Mouse (Mus musculus) neural tube, embryonic 14.5 days (tissue): ENCODE data around the gene Fyb. TPM values are rescaled to one million over a fixed set of nuclear protein-coding genes. Genes with fewer than 3 reads are reported as not detected.

Experiments
- ATAC-seq: fragments of 200-750 bp; cut with Nextera tagmentation; 2 replicates; pipeline ENCODE4 v1.8.0; 2017; ENCODE audit warnings: low read depth, mild to moderate bottlenecking, moderate TSS enrichment, moderate library complexity
- H3K27ac ChIP-seq: fragments of 300-500 bp; sonication (generic); 2 replicates; pipeline ENCODE4 v1.5.1; 2014; ENCODE audit warnings: low read depth, mild to moderate bottlenecking, control low read depth, low read length, moderate library complexity, mixed read lengths
- H3K27me3 ChIP-seq: fragments of 300-500 bp; sonication (generic); 2 replicates; pipeline ENCODE4 v1.6.1; 2014; ENCODE audit warnings: low read length; ENCODE audit not compliant: control insufficient read depth, insufficient read depth
- H3K36me3 ChIP-seq: fragments of 300-500 bp; sonication (generic); 2 replicates; pipeline ENCODE4 v1.6.1; 2014; ENCODE audit warnings: low read length, mixed read lengths; ENCODE audit not compliant: control insufficient read depth, insufficient read depth
- H3K4me1 ChIP-seq: fragments of 300-500 bp; sonication (generic); 2 replicates; pipeline ENCODE4 v1.6.1; 2014; ENCODE audit warnings: low read length; ENCODE audit not compliant: control insufficient read depth, insufficient read depth
- H3K4me2 ChIP-seq: fragments of 300-500 bp; sonication (generic); 2 replicates; pipeline ENCODE4 v1.6.1; 2014; ENCODE audit warnings: mild to moderate bottlenecking, low read depth, low read length, control low read depth
- H3K4me3 ChIP-seq: fragments of 300-500 bp; sonication (generic); 2 replicates; pipeline ENCODE4 v1.5.1; 2014; ENCODE audit warnings: low read depth, low read length, control low read depth, mixed read lengths
- H3K9ac ChIP-seq: fragments of 300-500 bp; sonication (generic); replicated peaks from 2 replicates; pipeline ENCODE4 v1.6.1; 2014; ENCODE audit warnings: low read depth, mild to moderate bottlenecking, control low read depth, low read length, mixed read lengths
- H3K9me3 ChIP-seq: fragments of 300-500 bp; sonication (generic); 2 replicates; pipeline ENCODE4 v1.6.1; 2016; ENCODE audit warnings: low read length; ENCODE audit not compliant: control insufficient read depth
- WGBS: fragments of 180-500 bp; shearing (Covaris S2); extraction: QIAGEN DNeasy Blood & Tissue Kit; methylation state at CpG from one replicate; pipeline ENCODE4 v1.1.7; 2014; 5-methylcytosine and 5-hydroxymethylcytosine counted together
- polyA plus RNA-seq: library from polyadenylated mRNA; unstranded; fragments of >200 nt; fragmentation: Nextera tagmentation; extraction: Ambion mirVana; gene quantifications from 2 replicates; pipeline ENCODE4 v1.2.1, GENCODE M21; 2014

Gene Fyb
- polyA plus RNA-seq, 1 experiment from 2014 or later: 2.3 TPM

DNA sequence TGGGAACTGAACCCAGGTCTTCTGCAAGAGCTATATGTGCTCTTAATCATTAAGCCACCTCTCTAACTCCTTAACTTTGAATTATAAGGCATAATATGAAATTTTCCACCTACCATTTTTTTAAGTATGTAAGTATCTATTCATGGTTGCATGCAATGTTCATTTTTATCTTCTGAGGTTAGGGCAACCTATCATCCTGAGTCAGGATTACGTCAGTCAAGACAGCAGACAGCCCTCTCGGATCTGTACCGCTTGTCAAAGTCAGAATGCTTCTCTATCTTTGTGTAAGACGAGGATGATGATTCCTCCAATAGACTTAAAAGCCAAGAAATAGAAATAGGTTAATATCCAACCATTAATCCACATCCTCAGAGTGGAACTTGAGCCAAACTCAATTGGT is 33.6 kb downstream of the Fyb start:
- H3K27me3 ChIP-seq: no peaks in the 10 kb centered on the region
- H3K4me3 ChIP-seq: no peak overlapping the region
- no peaks in the 10 kb centered on the region for H3K36me3 ChIP-seq
- no peak overlapping the region for H3K27ac ChIP-seq
- no peaks in the 10 kb centered on the region for H3K9me3 ChIP-seq
- no peak overlapping the region for H3K4me2 ChIP-seq
- no peak overlapping the region for H3K9ac ChIP-seq
- H3K4me1 ChIP-seq: no peaks in the 10 kb centered on the region
- WGBS: 96% methylated on average over 4 of the region's 4 CpGs
- no peak for ATAC-seq

- Histone ChIP-seq H3K27ac (no peak overlapping the region), H3K4me3 (no peak overlapping the region), H3K27me3 (no peaks in the 10 kb centered on the region), H3K9me3 (no peaks in the 10 kb centered on the region), H3K9ac (no peak overlapping the region), H3K36me3 (no peaks in the 10 kb centered on the region), H3K4me1 (no peaks in the 10 kb centered on the region), H3K4me2 (no peak overlapping the region)
- 93% methylated on average over 6 of the region's 6 CpGs for WGBS
- ATAC-seq: no peak
Observed at GRCm38 (mm10) chr15:6556911-6557310, 34.3 kb downstream of the Fyb start.

DNA sequence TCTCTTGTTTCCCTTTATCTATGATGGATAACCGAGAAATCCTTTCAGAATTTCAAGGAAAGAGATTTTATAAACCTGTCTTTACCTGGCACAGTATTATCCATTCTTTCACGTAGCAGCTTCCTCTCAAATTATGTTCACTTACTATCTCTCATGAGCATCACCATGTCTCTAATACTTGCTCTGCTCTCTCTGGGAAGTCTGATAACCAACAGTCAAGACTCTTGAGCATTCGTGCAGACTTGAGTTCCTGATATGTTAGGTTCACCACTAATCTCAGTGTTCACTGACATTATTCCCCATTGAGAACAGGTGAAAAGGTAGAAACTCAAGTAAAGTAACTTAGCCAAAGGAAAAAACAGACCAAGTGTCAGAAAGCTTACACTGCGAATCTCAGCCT is 34.9 kb downstream of the Fyb start:
- no peaks in the 10 kb centered on the region for H3K27me3 ChIP-seq
- no peak overlapping the region for H3K27ac ChIP-seq
- no peak overlapping the region for H3K4me2 ChIP-seq
- H3K4me1 ChIP-seq: no peaks in the 10 kb centered on the region
- H3K4me3 ChIP-seq: no peak overlapping the region
- H3K9ac ChIP-seq: no peak overlapping the region
- no peak for ATAC-seq
- H3K9me3 ChIP-seq: no peaks in the 10 kb centered on the region
- H3K36me3 ChIP-seq: no peaks in the 10 kb centered on the region
- WGBS: 91% methylated on average over 4 of the region's 4 CpGs

DNA sequence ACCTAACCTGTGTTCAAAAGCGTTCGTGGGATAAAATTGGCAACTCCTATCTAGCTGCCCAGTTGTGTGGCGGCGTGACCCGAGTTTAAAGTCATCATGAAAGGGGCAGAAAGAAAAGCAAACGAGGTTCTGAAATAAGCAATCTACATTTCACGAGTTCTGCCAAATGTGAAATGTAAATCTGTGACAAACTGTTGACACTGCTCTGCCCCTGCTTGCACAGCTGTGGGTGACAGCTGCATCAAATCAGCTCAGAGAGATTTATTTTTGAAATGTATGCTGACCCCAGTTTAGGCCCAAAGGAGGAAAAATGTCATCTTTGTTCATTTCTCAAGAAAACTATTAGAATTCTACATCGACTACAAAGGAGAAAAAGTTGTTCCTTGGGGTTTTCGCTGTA is 36.5 kb downstream of the Fyb start:
- Histone ChIP-seq H3K27ac (no peak overlapping the region), H3K9ac (no peak overlapping the region), H3K4me1 (no peaks in the 10 kb centered on the region), H3K36me3 (no peaks in the 10 kb centered on the region), H3K4me3 (no peak overlapping the region), H3K4me2 (no peak overlapping the region), H3K9me3 (no peaks in the 10 kb centered on the region), H3K27me3 (no peaks in the 10 kb centered on the region)
- no peak for ATAC-seq
- 80% methylated on average over 9 of the region's 9 CpGs for WGBS

GRCm38 (mm10) chr15:6560696-6561095 is 38.0 kb downstream of the Fyb start:
- Histone ChIP-seq H3K4me3 (no peak overlapping the region), H3K27ac (no peak overlapping the region), H3K27me3 (no peaks in the 10 kb centered on the region), H3K4me2 (no peak overlapping the region), H3K9me3 (no peaks in the 10 kb centered on the region), H3K9ac (no peak overlapping the region), H3K36me3 (no peaks in the 10 kb centered on the region), H3K4me1 (no peaks in the 10 kb centered on the region)
- ATAC-seq: no peak
- 91% methylated on average over 10 of the region's 10 CpGs for WGBS

- no peak overlapping the region for H3K4me3 ChIP-seq
- ATAC-seq: no peak
- no peaks in the 10 kb centered on the region for H3K9me3 ChIP-seq
- H3K4me2 ChIP-seq: no peak overlapping the region
- no peaks in the 10 kb centered on the region for H3K4me1 ChIP-seq
- no peaks in the 10 kb centered on the region for H3K27me3 ChIP-seq
- H3K36me3 ChIP-seq: no peaks in the 10 kb centered on the region
- H3K9ac ChIP-seq: no peak overlapping the region
- WGBS: 89% methylated on average over 4 of the region's 4 CpGs
- no peak overlapping the region for H3K27ac ChIP-seq
Observed at GRCm38 (mm10) chr15:6562161-6562560, 39.5 kb downstream of the Fyb start.

DNA sequence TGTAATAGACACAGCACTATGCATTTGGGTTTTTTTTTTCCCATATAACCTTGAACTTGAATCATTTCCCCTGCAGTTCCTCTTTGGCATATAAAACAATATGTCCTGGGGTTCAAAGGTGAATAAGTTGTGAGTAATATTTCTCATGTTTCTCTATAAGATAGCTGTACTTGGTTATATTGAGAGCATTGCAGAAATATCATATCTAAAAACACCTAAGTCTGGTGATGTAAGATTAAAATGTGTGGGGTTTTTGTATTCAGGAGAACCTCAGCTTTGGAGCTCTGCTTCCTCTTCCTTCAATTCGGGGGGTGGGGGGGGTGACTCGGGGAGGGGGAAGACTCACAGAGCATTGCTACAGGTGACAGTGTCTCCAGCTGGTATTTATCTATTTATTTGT is 40.0 kb downstream of the Fyb start:
- Histone ChIP-seq H3K27ac (no peak overlapping the region), H3K9ac (no peak overlapping the region), H3K4me1 (no peaks in the 10 kb centered on the region), H3K9me3 (no peaks in the 10 kb centered on the region), H3K27me3 (no peaks in the 10 kb centered on the region), H3K36me3 (no peaks in the 10 kb centered on the region), H3K4me3 (no peak overlapping the region), H3K4me2 (no peak overlapping the region)
- WGBS: 88% methylated on average over 2 of the region's 2 CpGs
- ATAC-seq: no peak

GRCm38 (mm10) chr15:6564977-6565421 is 42.3 kb downstream of the Fyb start:
- H3K4me3 ChIP-seq: no peak overlapping the region
- 42% methylated on average over 11 of the region's 11 CpGs for WGBS

DNA sequence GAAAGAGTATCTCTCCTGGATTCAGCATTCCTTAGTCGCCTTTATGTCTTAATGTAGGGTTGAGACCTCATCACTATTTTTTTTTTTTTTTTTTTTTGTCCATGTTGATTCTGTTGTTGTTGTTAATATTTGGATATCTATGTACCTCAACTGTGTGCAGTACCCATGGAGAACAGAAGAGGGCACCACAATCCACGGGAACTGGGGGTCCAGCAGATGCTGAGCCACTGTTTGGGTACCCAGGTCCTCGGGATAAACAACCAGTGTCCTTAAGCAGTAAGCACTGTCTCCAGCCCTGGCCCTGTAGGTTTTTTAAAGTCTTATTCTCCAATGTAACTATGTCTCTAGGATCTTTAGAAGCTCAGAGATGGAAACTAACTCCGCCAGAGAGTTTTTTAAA is 43.2 kb downstream of the Fyb start:
- ATAC-seq: no peak
- no peak overlapping the region for H3K9ac ChIP-seq
- 98% methylated on average over 4 of the region's 4 CpGs for WGBS
- no peak overlapping the region for H3K4me2 ChIP-seq
- H3K27ac ChIP-seq: no peak overlapping the region
- no peak overlapping the region for H3K4me3 ChIP-seq
- H3K9me3 ChIP-seq: no peaks in the 10 kb centered on the region
- no peaks in the 10 kb centered on the region for H3K27me3 ChIP-seq
- H3K4me1 ChIP-seq: no peaks in the 10 kb centered on the region
- no peaks in the 10 kb centered on the region for H3K36me3 ChIP-seq

More at GRCm38 (mm10) chr15:6564977-6565421, 42.3 kb downstream of the Fyb start:
- H3K4me1 ChIP-seq: no peaks in the 10 kb centered on the region
- H3K27me3 ChIP-seq: no peaks in the 10 kb centered on the region
- H3K36me3 ChIP-seq: no peaks in the 10 kb centered on the region
- no peak overlapping the region for H3K9ac ChIP-seq
- H3K27ac ChIP-seq: no peak overlapping the region
- peak; percentile 60; the same call in 1 of the 2 replicates for ATAC-seq
- H3K4me2 ChIP-seq: peak overlapping the region; percentile 7; the same call in 1 of the 2 replicates
- no peaks in the 10 kb centered on the region for H3K9me3 ChIP-seq

DNA sequence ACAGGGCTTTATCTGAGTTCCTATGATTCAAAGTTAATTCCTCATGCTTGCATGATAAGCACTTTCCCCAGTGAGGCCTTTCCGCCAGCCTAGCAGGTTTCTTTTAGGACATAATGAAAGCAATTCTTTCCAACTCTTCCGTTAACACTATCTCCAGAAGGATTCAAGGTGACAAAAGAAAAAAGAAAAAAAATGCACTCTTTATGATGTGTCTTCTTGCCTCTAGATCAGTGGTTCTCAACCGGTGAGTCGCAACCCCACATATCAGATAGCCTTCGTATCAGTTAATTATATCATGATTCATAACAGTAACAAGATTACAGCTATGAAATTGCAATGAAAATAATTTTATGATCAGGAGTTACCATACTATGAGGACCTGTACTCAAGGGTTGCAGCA is 45.3 kb downstream of the Fyb start:
- WGBS: 89% methylated on average over 5 of the region's 5 CpGs
- Histone ChIP-seq H3K4me1 (no peaks in the 10 kb centered on the region), H3K27ac (no peak overlapping the region), H3K4me3 (no peak overlapping the region), H3K4me2 (no peak overlapping the region), H3K9me3 (no peaks in the 10 kb centered on the region), H3K36me3 (no peaks in the 10 kb centered on the region), H3K9ac (no peak overlapping the region), H3K27me3 (no peaks in the 10 kb centered on the region)
- no peak for ATAC-seq
